Mouse (Mus musculus) forebrain, embryonic 11.5 days (tissue): ENCODE measurements at regions not wholly inside any gene's neighbourhood (a gene's known extent, or its start where the extent isn't known, plus 50 kb on each side); places are given as distances from the start of the nearest gene placed in this dataset.

ENCODE experiments used
- ATAC-seq: fragments of 200-750 bp; cut with Nextera tagmentation; replicated peaks from 2 replicates; pipeline ENCODE4 v1.8.0; 2017; ENCODE audit warnings: moderate TSS enrichment; ENCODE audit not compliant: low FRiP score
- DNase-seq: peaks from one replicate; pipeline ENCODE4 v3.0.0-alpha.2; 2017; ENCODE audit warnings: low spot score
- H3K27ac ChIP-seq: fragments of 300-500 bp; sonication (generic); 2 replicates; pipeline ENCODE4 v1.5.1; 2014; ENCODE audit warnings: low read depth, low read length
- H3K27me3 ChIP-seq: fragments of 300-500 bp; sonication (generic); 2 replicates; pipeline ENCODE4 v1.6.1; 2014; ENCODE audit warnings: mild to moderate bottlenecking, low read length, mixed read lengths; ENCODE audit not compliant: control insufficient read depth, insufficient read depth
- H3K36me3 ChIP-seq: fragments of 300-500 bp; sonication (generic); 2 replicates; pipeline ENCODE4 v1.6.1; 2014; ENCODE audit warnings: mild to moderate bottlenecking, low read length, moderate library complexity, mixed read lengths; ENCODE audit not compliant: control insufficient read depth, insufficient read depth
- H3K4me1 ChIP-seq: fragments of 300-500 bp; sonication (generic); replicated peaks from 2 replicates; pipeline ENCODE4 v1.6.1; 2014; ENCODE audit warnings: low read length, mixed read lengths; ENCODE audit not compliant: control insufficient read depth, insufficient read depth
- H3K4me2 ChIP-seq: fragments of 300-500 bp; sonication (generic); 2 replicates; pipeline ENCODE4 v1.6.1; 2014; ENCODE audit warnings: low read depth, mild to moderate bottlenecking, low read length, moderate library complexity, mixed read lengths; ENCODE audit not compliant: severe bottlenecking
- H3K4me3 ChIP-seq: fragments of 300-500 bp; sonication (generic); 2 replicates; pipeline ENCODE4 v1.5.1; 2014; ENCODE audit warnings: low read depth, low read length
- H3K9ac ChIP-seq: fragments of 300-500 bp; sonication (generic); 2 replicates; pipeline ENCODE4 v1.6.1; 2014; ENCODE audit warnings: low read length
- H3K9me3 ChIP-seq: fragments of 300-500 bp; sonication (generic); 2 replicates; pipeline ENCODE4 v1.6.1; 2016; ENCODE audit warnings: low read length, mixed read lengths; ENCODE audit not compliant: control insufficient read depth
- WGBS: fragments of 180-500 bp; shearing (Covaris S2); extraction: QIAGEN DNeasy Blood & Tissue Kit; methylation state at CpG from one replicate; pipeline ENCODE4 v1.1.7; 2014; 5-methylcytosine and 5-hydroxymethylcytosine counted together

DNA sequence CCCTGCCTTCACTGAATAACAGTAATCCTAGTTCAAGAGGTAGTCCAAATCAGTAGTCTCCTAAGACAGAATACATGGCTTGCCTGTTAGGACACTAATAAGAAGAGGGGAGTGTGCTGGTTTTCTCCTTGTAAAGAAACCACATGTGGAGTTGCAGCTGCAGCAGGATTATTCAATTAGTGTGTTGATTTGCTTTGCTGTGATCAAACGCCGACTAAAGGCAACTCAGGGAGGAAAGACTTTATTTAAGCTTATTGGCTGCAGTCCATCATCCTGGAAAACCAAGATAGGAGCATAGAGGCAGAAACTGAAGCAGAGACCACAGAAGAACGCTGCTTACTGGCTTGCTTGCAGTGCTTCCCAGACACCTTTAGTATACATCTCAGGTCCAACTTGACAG lies 57.9 kb upstream of the Tac1 start:
- no peaks in the 10 kb centered on the region for H3K36me3 ChIP-seq
- H3K27ac ChIP-seq = no peak overlapping the region
- no peak overlapping the region for H3K4me3 ChIP-seq
- H3K4me2 ChIP-seq = no peak overlapping the region
- H3K9me3 ChIP-seq = no peaks in the 10 kb centered on the region
- no peak for ATAC-seq
- WGBS = 25% methylated on average over 3 of the region's 3 CpGs
- H3K27me3 ChIP-seq = no peaks in the 10 kb centered on the region
- no peak overlapping the region for H3K9ac ChIP-seq
- DNase-seq = no peak
- no peaks in the 10 kb centered on the region for H3K4me1 ChIP-seq
